Mouse (Mus musculus): ENCODE results near the gene Tcte1. TPM values are rescaled to one million over a fixed set of nuclear protein-coding genes. Genes with fewer than 3 reads are reported as not detected.
A peak's percentile ranks its signal among the peaks of the same experiment; 100 is the strongest.

Gene Tcte1
- polyA plus RNA-seq, 1 experiment, result 2.0 TPM

- DNase-seq (ENCODE audit: extremely low spot score in 1 of 2, low spot score in 1 of 2), result no peak
Observed at GRCm38 (mm10) chr17:45510871-45511270, 12.4 kb upstream of the Tcte1 start.

- no peak for DNase-seq (ENCODE audit: extremely low spot score in 1 of 2, low spot score in 1 of 2)
Observed at GRCm38 (mm10) chr17:45511757-45512156, 11.5 kb upstream of the Tcte1 start.

GRCm38 (mm10) chr17:45515204-45515726 lies 8.0 kb upstream of the Tcte1 start:
- DNase-seq (ENCODE audit: extremely low spot score in 1 of 2, low spot score in 1 of 2), result no peak

- no peak for DNase-seq (ENCODE audit: extremely low spot score in 1 of 2, low spot score in 1 of 2)
Observed at GRCm38 (mm10) chr17:45515806-45516205, 7.4 kb upstream of the Tcte1 start.

- DNase-seq (ENCODE audit: extremely low spot score in 1 of 2, low spot score in 1 of 2), result peak in 1 of 2 experiments; percentile 93
Observed at GRCm38 (mm10) chr17:45516488-45516887, 6.7 kb upstream of the Tcte1 start.

- DNase-seq (ENCODE audit: extremely low spot score in 1 of 2, low spot score in 1 of 2), result no peak
Observed at GRCm38 (mm10) chr17:45517135-45517534, 6.1 kb upstream of the Tcte1 start.

GRCm38 (mm10) chr17:45517549-45518215 lies 5.6 kb upstream of the Tcte1 start:
- no peak for DNase-seq (ENCODE audit: extremely low spot score in 1 of 2, low spot score in 1 of 2)

- DNase-seq (ENCODE audit: extremely low spot score in 1 of 2, low spot score in 1 of 2), result no peak
Observed at GRCm38 (mm10) chr17:45518766-45519475, 4.3 kb upstream of the Tcte1 start.

GRCm38 (mm10) chr17:45520136-45520535 lies 3.1 kb upstream of the Tcte1 start:
- no peak for DNase-seq (ENCODE audit: extremely low spot score in 1 of 2, low spot score in 1 of 2)

- no peak for DNase-seq (ENCODE audit: extremely low spot score in 1 of 2, low spot score in 1 of 2)
Observed at GRCm38 (mm10) chr17:45524961-45525360, 1.7 kb downstream of the Tcte1 start.

GRCm38 (mm10) chr17:45526571-45526970 lies 3.3 kb downstream of the Tcte1 start:
- DNase-seq (ENCODE audit: extremely low spot score in 1 of 2, low spot score in 1 of 2), result no peak

GRCm38 (mm10) chr17:45530346-45530782 lies 7.1 kb downstream of the Tcte1 start:
- peak; percentile 73 to 84 for DNase-seq (ENCODE audit: extremely low spot score in 1 of 2, low spot score in 1 of 2)

- no peak for DNase-seq (ENCODE audit: extremely low spot score in 1 of 2, low spot score in 1 of 2)
Observed at GRCm38 (mm10) chr17:45532896-45533295, 9.7 kb downstream of the Tcte1 start.

- DNase-seq (ENCODE audit: extremely low spot score in 1 of 2, low spot score in 1 of 2), result no peak
Observed at GRCm38 (mm10) chr17:45536264-45536663, 13.0 kb downstream of the Tcte1 start.

GRCm38 (mm10) chr17:45538394-45538793 lies 15.2 kb downstream of the Tcte1 start:
- no peak for DNase-seq (ENCODE audit: extremely low spot score in 1 of 2, low spot score in 1 of 2)

- DNase-seq (ENCODE audit: extremely low spot score in 1 of 2, low spot score in 1 of 2), result no peak
Observed at GRCm38 (mm10) chr17:45539664-45540063, 16.4 kb downstream of the Tcte1 start.

GRCm38 (mm10) chr17:45542129-45542528 lies 18.9 kb downstream of the Tcte1 start:
- DNase-seq (ENCODE audit: extremely low spot score in 1 of 2, low spot score in 1 of 2), result no peak

- DNase-seq (ENCODE audit: extremely low spot score in 1 of 2, low spot score in 1 of 2), result no peak
Observed at GRCm38 (mm10) chr17:45542705-45543104, 19.5 kb downstream of the Tcte1 start.

GRCm38 (mm10) chr17:45543115-45543514 lies 19.9 kb downstream of the Tcte1 start:
- no peak for DNase-seq (ENCODE audit: extremely low spot score in 1 of 2, low spot score in 1 of 2)

- no peak for DNase-seq (ENCODE audit: extremely low spot score in 1 of 2, low spot score in 1 of 2)
Observed at GRCm38 (mm10) chr17:45544001-45544872, 21.0 kb downstream of the Tcte1 start.

GRCm38 (mm10) chr17:45544873-45545277 lies 21.6 kb downstream of the Tcte1 start:
- no peak for DNase-seq (ENCODE audit: extremely low spot score in 1 of 2, low spot score in 1 of 2)

Measured in frontal cortex, adult 2 months (tissue).